Mouse (Mus musculus): ENCODE data around the gene Nt5c.
"Not testable (repeated sequence)": the region's sequence is repeated elsewhere in the genome, so short reads cannot be mapped to it uniquely, and the experiment has no call there.

The Nt5c gene

DNA sequence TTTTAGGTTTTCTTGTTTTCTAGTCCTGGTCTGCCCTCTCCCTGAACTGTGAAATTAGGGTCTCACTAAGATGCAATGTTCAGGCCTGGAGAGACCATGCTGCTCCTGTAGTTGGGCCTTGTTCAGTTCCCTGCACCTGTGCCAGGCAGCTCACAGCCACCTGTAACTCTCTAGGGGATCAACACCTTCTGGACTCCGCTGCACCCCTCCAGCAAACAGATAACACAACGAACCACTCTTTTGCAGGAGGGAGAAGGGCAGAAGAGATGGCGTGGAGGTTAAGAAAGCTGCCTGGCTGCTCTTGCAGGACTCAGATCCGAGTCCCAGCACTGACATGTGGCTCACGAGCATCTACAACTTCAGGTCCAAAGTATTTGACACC is 18.8 kb upstream of the Nt5c start:
- DNase-seq (ENCODE audit: low read depth, low spot score), result no peak

DNA sequence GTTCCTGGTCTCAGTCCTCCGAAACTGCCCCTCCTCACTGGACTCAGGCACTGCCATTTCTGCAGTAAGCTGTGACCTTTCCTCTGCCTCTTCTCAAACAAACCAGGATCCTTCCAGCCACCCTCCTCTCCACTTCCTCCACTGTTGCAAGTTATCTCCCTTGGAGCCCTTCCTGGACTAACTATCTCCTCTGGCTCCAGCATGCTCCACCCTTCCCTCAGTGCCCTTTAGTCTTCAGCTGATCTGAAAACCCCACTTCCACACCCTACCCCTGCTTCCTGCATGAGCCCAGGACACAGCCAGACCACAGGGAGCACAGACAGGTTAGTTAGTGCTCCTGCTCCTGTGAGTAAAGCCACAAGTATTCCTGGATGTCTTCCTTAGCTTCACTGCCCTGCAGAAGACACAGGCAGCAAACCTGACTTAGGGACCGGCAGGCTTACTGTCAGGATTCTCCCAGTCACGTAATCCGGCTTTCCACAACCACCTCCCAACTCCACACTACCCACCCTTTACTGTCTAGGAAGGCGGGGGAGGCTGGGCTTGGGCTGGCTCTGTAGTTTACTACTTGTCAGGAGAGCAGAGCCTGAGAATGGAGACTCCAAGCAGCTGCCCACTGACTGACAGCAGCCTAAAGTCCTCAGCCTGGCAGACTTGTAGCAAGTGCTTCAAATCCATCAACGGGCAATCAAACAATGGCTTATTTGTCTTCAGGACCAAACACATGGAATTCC is 18.3 kb upstream of the Nt5c start:
- no peak for DNase-seq (ENCODE audit: low read depth, low spot score)

DNA sequence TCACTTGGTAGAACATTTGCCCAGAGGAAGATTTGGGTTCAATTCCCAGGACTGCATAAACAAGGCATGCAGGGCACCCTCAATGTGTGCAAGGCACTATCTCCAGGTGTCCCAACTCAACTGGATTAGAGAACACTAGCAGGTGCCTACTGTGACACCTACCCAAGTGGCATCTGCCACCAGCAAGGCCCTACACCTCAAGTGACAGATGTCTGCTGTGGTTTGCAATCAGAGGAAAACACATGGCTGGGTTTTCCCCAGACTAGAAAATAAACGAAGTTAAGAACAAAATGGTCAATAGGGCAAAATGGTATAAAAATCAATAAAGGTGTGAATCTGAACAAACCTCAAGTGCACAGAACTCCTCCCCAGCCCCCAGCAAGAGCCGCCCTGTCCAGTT is 16.4 kb upstream of the Nt5c start:
- DNase-seq (ENCODE audit: low read depth, low spot score), result no peak

DNA sequence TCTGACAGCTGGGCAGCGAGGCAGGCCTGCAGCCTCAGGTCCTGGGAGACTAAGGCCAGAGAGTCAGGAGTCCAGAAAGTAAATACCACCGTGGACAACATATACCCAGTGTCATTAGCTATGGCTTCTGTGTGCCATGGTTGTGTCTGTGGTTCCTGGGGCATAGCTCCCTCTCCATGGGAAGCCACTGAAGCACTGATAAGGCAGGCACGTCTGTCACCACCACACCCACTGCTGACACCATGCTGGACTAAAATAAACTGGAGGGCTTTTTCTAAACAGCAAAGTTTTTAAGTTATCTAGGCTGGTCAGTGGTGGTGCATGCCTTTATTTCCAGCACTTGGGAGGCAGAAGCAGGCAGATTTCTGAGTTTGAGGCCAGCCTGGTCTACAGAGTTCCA is 14.9 kb upstream of the Nt5c start:
- DNase-seq (ENCODE audit: low read depth, low spot score), result no peak

DNA sequence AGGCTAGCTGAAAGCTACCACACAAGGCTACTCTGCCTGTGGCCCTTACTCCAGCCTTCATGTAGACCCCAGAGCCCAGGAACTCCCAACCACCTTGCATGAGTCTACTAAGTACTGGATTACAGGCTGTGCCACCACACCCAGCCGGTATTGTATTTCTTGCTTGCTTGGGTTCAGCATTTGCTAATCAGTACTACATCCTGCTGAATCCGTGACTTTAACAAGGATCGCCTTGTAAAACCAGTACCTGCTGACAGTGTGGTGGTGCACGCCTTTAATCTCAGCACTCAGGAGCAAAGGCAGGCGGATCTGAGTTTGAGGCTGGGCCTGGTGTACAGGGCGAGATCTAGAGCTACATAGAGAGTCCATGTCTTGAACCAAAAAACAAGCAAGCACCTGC is 11.0 kb upstream of the Nt5c start:
- DNase-seq (ENCODE audit: low read depth, low spot score), result peak; percentile 68

DNA sequence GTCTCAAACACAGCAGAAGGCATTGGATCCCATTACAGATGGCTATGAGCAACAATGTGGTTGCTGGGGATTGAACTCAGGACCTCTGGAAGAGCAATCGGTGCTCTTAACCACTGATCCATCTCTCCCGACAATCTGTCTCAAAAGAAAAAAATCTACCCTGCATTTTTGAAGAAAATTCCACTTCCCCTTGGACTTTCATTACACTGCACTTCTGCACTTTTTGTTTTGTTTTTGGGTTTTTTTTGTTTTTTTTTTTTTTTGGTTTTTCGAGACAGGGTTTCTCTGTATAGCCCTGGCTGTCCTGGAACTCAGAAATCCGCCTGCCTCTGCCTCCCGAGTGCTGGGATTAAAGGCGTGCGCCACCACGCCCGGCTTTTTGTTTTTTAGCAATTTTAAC is 4.9 kb upstream of the Nt5c start:
- not testable (repeated sequence) for DNase-seq (ENCODE audit: low read depth, low spot score)

DNA sequence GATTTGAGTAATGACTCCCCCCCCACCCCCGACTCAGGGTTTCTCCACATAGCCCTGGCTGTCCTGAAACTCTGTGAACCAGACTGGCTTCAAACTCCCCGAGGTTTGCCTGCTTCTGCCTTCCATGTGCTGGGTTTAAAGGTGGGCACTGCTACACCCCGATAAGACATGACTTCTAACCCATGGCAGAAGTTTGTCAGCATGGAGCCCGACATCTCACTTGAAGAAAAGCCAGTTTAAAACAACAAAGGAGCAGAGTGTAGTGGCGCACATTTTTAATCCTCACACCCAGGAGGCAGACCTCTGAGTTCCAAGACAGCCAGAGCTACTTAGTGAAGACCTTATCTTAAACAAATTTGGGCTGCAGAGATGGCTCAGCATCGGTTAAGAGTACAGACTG is 725 bp upstream of the Nt5c start:
- no peak for DNase-seq (ENCODE audit: low read depth, low spot score)

DNA sequence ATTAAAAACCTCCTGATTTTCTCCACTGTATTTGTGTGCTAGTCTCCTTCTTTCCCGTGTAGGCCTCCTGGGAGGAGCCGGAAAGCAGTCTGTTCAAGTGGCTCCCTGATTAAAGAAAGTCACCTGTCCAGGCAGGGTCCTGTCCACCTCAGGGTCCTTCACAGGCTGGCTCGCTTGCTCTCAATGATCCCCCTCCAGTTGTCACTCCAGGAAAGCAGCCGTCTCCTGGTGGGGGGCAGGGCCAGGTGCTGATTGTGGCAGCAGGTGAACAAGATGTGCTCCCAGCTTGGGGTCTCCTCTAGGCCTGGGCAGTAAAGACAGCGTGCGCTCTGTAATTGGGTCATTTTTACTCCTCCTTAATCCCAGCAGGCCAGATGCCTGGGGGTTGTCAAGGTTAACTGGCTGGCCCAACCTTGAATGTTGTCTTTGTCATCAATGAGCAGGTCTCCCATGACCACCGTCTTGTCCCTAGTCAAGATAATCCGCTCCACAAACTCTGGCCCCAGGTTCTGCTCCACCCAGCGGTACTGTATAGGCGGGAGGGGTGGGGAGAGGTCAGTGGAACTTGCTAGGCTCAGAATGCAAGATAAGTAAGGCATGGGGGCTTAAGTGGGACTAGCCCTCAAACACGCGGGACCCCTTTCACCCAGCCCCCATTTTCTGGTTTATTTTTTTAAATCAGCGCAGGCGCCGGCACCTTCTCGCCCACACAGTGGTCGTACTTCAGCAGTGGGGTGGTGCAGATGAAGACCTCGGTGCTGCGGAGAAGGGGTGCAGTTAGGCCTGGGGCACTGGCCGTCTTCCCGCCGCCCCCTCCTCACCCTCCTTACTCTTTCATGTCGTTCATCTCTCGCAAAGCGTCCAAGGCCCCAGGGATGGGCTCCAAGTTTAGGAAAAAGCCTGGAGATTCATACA is 964 bp downstream of the Nt5c start:
- no peak for DNase-seq (ENCODE audit: low read depth, low spot score)

DNA sequence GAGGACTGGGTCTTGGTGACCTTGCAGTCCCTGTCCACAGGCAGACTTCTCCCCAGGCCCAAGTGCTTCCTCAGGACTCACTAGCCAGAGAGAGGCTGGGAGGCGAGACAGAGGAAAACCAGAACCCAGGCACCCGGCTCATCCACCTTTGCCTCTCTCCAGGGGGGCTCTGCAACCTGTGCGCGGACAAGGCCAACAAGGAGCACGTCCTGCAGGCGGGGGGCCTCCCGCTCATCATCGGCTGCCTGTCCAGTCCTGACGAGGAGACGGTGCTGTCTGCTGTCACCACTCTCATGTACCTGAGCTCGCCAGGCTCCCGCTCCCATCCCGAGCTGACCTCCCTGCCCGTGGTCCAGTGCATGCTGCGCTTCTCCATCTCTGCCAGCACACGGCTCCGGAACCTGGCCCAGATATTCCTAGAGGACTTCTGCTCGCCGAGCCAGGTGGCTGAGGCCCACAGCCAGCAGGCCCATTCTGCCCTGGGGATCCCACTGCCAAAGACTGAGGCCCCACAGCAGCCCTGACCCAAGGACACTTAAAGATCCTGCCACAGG is 3.0 kb downstream of the Nt5c start:
- DNase-seq (ENCODE audit: low read depth, low spot score), result no peak

DNA sequence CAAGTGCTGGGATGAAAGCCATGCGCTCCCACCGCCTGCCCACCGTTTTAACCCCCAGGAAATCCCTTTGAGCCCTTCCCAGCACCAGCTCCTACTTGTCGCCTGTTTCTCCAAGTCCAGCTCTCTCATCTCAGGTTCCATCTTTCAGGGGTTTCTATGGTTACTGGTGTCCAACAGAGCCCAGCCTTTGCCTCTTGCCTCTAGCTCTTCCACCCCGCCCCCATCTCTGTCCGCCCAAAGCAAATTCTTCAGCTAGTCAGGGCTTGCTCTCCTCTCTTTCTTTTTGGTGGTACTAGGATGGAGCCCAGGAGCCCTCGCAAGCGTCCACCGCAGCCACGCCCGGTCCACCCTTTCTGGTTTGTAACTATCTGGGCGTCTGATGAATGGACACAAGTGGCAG is 6.5 kb downstream of the Nt5c start:
- DNase-seq (ENCODE audit: low read depth, low spot score), result peak; percentile 69

DNA sequence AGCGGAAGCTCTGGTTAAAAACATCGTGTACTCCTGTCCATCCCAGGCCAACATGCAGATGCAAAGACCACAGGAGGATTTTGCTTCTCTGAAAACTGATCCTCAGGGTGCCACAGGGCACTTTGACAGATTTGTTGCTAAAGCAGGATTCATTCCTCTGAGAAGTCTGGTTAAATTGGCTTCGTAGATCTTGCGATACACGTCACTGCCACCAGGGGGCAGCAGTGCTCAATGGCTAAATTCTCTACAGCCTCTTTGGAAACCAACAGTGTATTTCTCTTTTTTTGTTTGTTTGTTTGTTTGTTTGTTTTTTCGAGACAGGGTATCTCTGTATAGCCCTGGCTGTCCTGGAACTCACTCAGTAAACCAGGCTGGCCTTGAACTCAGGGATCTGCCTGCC is 7.9 kb downstream of the Nt5c start:
- peak; percentile 81 for DNase-seq (ENCODE audit: low read depth, low spot score)

DNA sequence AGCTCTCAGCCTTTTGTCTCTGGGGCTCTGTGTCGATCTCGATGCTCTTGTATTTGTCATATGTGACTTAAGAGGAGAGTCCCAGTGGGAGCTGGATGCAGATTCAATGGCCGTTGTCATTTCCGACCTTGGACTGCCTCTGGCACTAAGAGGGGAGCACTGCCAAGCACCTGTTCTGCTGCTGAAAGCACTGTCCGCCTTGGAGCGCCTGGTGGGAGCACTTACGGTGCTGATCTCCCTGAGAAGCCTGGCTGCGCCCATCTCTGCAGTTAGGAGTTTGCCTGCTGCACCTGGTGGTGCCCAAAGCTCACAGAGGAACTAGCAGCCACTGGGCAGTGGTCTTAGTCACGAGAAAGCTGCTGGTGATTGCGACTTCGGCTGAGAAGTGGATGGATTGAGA is 8.4 kb downstream of the Nt5c start:
- DNase-seq (ENCODE audit: low read depth, low spot score), result no peak

DNA sequence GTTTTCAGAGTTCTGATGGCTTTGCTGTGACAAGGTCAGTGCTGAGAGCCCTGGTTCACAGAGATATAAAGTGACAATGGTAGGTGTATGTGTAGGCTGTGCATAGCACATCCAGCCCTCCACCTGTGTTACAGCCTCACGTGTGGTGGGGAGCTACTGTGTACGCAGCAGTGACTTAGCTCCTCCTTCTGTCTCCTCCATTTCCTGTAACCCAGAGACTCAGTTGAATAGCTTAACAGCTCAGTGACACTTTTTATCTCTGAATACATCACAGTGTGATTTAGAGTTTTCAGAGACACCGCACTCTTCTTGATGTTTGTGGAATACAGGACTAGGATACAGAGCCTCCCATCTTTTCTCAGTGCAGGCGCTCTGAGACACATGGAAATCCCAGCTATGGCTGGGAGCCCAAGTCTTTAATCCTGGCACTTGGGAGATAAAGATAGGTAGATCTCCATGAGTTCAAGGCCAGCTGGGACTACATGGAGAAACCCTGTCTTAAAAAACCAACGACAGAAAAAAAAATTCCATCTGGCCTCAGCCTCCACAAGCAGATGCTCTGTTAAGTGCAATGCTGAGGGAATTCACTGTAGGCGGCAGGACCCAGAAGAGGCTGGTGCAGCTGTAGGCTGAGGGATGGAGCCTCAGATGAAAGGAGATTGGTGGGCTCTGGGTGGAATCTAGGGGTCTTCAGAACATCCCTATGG is 10.0 kb downstream of the Nt5c start:
- DNase-seq (ENCODE audit: low read depth, low spot score), result no peak

DNA sequence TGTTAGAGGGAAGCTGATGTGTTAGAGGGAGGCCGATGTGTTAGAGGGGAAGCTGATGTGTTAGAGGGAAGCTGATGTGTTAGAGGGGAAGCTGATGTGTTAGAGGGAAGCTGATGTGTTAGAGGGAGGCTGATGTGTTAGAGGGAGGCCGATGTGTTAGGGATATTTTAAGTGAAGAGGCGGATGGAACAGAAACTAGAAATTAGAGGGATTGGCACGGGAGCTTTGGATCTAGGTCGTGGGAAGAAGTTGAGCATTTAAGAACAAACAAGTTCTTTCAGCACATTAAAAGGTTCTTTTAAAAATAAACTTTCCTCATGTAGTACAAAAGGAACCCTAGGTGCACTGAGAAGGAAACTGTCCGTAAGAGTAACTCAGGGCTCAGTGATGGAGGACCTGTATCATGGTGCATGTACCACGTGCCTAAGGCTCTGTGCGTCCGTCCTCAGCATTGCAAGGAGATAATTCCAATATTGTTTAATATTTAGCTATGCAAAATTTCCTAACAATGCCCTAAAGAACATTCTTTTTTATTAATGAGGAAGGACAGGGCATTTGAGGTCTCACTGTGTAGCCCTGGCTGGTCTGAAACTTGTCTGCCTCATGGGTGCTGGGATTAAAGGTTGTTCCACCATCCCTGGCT is 13.2 kb downstream of the Nt5c start:
- DNase-seq (ENCODE audit: low read depth, low spot score), result no peak

DNA sequence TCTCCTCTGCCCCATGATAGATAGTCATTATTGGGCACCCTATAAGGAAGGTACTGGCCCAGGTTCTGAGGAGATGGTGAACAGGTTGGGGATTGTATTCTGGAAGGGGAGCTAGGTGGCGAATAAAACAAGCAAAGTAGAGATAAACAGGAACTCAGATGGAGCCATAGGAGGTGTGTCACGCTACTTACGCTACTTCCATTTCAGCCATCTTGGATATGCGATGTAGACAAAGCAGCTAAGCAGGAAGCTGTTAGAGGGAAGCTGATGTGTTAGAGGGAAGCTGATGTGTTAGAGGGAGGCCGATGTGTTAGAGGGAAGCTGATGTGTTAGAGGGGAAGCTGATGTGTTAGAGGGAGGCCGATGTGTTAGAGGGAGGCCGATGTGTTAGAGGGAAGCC is 14.3 kb downstream of the Nt5c start:
- not testable (repeated sequence) for DNase-seq (ENCODE audit: low read depth, low spot score)

DNA sequence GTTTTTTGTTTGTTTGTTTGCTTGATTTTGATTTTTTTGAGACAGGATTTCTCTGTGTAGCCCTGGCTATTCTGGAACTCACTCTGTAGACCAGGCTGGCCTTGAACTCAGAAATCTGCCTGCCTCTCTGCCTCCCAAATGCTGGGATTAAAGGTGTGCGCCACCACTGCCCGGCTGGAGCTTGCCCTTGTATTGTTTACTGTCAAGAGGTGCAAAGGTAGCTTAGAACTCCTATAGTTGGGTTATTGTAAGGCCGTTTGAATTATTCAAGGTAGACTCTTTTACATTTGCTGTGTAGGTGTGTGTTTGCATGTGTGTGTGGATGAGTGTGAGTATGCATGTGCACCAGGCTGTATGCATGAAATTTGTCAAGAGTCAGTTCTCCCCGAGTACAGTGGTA is 15.0 kb downstream of the Nt5c start:
- DNase-seq (ENCODE audit: low read depth, low spot score), result not testable (repeated sequence)

DNA sequence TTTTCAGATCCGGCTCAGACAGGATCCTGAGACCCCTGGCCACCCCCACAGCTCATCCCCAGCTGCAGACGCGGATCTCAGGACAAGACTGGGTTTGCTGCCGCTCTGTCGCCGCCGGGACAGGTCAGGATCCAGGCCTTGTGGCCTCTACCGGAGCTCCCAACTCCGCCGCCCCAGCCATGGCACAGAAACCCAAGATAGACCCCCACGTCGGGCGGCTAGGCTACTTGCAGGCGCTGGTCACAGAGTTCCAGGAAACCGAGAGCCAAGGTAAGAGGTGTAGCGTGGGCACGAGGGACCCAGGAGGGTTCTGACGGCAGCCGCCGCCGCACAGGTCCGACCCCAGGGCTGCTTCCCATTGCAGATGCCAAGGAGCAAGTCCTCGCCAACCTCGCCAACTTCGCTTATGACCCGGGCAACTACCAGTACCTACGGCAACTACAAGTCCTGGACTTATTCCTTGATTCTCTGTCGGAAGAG is 15.9 kb downstream of the Nt5c start:
- DNase-seq (ENCODE audit: low read depth, low spot score), result no peak

DNA sequence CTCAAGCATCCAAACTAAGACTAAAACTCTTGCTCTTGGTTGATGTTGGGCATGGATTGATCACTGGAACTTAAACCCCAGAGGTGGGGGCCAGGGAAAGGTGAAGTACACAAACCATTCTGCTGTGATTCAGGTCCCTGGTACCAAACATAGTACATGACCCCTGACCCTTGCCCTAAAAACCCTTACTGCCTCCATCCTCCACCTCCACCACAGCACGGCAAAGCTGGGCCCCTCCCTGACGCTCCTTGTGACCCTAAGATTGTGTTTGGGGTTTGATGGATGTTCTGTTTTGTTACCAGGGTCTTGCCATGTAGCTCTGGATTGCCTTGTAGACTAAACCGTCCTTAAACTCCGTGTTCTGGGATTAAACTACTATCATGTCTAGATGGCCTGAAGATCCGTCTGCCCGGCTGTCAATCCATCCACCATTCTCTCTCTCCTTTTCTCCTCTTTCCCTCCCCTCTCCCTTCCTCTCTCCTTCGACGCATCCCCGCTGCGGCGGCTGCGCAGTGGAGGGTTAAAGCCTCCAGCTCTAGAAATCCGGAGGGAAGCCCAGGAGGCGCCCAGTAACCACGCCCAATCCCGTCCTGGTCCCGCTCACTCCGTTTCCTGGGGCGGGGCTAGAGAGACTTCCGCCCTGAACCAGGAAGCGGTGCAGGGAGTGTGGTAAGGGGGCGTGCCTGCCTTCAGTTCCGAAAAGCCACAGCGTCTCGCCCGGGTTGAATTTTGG is 16.5 kb downstream of the Nt5c start, which contains the start of gene Armc7:
Gene Armc7, plus strand, starts transcription at position 643 of the 733 bp plus-strand sequence.
- DNase-seq (ENCODE audit: low read depth, low spot score), result peak; percentile 99

DNA sequence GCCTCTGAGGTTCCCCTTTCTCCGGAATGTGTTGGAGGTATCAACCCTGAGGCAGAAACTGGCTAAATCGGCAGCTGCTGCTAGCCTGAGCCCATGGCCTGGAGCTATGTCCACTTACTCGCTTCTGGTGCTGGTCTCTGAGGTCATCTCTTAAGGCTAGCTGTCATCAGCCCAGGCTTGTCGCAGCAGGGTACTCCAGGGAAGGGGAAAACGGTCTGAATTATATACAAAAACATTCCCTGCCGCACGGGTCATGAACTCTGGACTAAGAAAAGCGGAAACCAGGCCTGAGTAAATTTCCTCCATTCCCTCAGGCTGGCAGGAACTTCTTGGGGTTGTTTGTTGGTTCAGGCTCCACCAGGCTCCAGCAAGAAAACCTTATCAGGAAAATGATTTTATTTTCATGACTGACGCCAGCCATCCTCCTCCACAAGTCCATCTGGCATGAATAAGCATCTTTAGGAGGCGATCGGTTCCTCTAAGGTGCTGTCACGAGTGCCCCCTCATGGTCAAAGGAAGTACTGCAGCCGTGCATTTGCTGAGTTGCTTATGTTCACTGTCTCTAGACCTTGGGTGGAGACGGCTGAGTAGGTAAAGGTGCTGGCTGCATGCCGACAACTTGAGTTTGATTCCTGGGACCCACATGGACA is 17.9 kb downstream of the Nt5c start:
- DNase-seq (ENCODE audit: low read depth, low spot score), result peak; percentile 96

DNA sequence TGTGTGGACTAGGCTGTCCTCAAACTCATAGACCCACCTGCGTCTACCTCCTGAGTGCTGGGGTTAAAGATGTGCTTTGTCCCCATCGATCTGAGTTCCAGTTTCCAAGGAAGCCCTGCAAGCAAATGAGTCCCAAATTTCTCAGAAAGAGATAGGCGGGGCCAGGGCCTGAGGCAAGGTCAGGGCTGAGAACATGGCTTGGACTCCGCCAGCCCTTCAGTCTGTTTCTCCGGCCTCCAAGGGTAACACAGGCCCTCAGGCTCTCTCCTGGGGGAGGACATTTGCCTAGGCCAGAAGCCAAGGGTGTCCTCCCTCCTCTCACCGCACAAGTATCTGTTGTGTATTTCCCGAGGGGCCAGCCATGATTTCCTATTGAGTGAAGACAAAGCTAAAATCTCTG is 19.5 kb downstream of the Nt5c start:
- DNase-seq (ENCODE audit: low read depth, low spot score), result peak; percentile 65

Data from ZHBTc4 (cell line).